Mouse (Mus musculus) embryo, embryonic 11.5 days (tissue): Measurements from ENCODE around the gene Hsdl2.
"Not testable (repeated sequence)": the region's sequence is repeated elsewhere in the genome, so short reads cannot be mapped to it uniquely, and the experiment has no call there.

Experiments
- DNase-seq: peaks from one replicate; pipeline ENCODE4 v3.0.0-alpha.2; 2012; ENCODE audit warnings: low read depth, low spot score

The Hsdl2 gene

GRCm38 (mm10) chr4:59564128-59564527, 17.2 kb upstream of the Hsdl2 start:
- DNase-seq, result no peak

GRCm38 (mm10) chr4:59565571-59566188, 15.7 kb upstream of the Hsdl2 start:
- no peak for DNase-seq

GRCm38 (mm10) chr4:59567576-59568260, 13.6 kb upstream of the Hsdl2 start:
- no peak for DNase-seq

- peak; percentile 80 for DNase-seq
These were observed 11.8 kb upstream of the Hsdl2 start for GRCm38 (mm10) chr4:59569538-59569937.

- not testable (repeated sequence) for DNase-seq
These were observed 10.8 kb upstream of the Hsdl2 start for GRCm38 (mm10) chr4:59570519-59570918.

GRCm38 (mm10) chr4:59572521-59573118, 8.7 kb upstream of the Hsdl2 start:
- no peak for DNase-seq

- DNase-seq, result no peak
These were observed 6.0 kb upstream of the Hsdl2 start for GRCm38 (mm10) chr4:59575184-59575958.

GRCm38 (mm10) chr4:59580495-59581281, 675 bp upstream of the Hsdl2 start:
- peak; percentile 53 for DNase-seq

- DNase-seq, result no peak
These were observed 823 bp downstream of the Hsdl2 start for GRCm38 (mm10) chr4:59582186-59582585.

- no peak for DNase-seq
These were observed 3.7 kb downstream of the Hsdl2 start for GRCm38 (mm10) chr4:59585097-59585496.

- DNase-seq, result no peak
These were observed 6.0 kb downstream of the Hsdl2 start for GRCm38 (mm10) chr4:59587215-59587871.

- DNase-seq, result no peak
These were observed 6.5 kb downstream of the Hsdl2 start for GRCm38 (mm10) chr4:59587872-59588226.

GRCm38 (mm10) chr4:59594614-59595013, 13.3 kb downstream of the Hsdl2 start:
- DNase-seq, result no peak

- DNase-seq, result no peak
These were observed 15.2 kb downstream of the Hsdl2 start for GRCm38 (mm10) chr4:59596556-59596955.

- DNase-seq, result no peak
These were observed 21.3 kb downstream of the Hsdl2 start for GRCm38 (mm10) chr4:59602704-59603103.

GRCm38 (mm10) chr4:59604892-59605291, 23.5 kb downstream of the Hsdl2 start:
- DNase-seq, result no peak

- no peak for DNase-seq
These were observed 24.1 kb downstream of the Hsdl2 start for GRCm38 (mm10) chr4:59605501-59605900.

- no peak for DNase-seq
These were observed 29.0 kb downstream of the Hsdl2 start for GRCm38 (mm10) chr4:59610411-59610810.

- DNase-seq, result no peak
These were observed 33.6 kb downstream of the Hsdl2 start for GRCm38 (mm10) chr4:59614986-59615385.

- no peak for DNase-seq
These were observed 38.4 kb downstream of the Hsdl2 start for GRCm38 (mm10) chr4:59619611-59620245.

- no peak for DNase-seq
These were observed 44.3 kb downstream of the Hsdl2 start for GRCm38 (mm10) chr4:59625676-59625997.
